Mouse (Mus musculus) liver, adult 2 months (tissue): Measurements from ENCODE around the gene Ackr3. TPM values are rescaled to one million over a fixed set of nuclear protein-coding genes. Genes with fewer than 3 reads are reported as not detected.

Experiments
- DNase-seq: peaks from one replicate; pipeline ENCODE4 v3.0.0-alpha.2; 2011; ENCODE audit warnings: low read depth, low spot score; ENCODE audit errors: extremely low read depth
- H3K27ac ChIP-seq: fragments of 200-500 bp; replicated peaks from 2 replicates; pipeline ENCODE4 v1.5.1; 2012; ENCODE audit warnings: low read depth, mild to moderate bottlenecking, control low read depth, inconsistent platforms, low read length; ENCODE audit not compliant: insufficient read depth
- H3K27me3 ChIP-seq: fragments of 200-500 bp; 2 replicates; pipeline ENCODE4 v1.6.1; 2012; ENCODE audit warnings: mild to moderate bottlenecking, moderate library complexity, low read length, inconsistent platforms; ENCODE audit not compliant: control insufficient read depth, insufficient read depth
- H3K36me3 ChIP-seq: fragments of 200-500 bp; 2 replicates; pipeline ENCODE4 v1.6.1; 2012; ENCODE audit warnings: low read length, inconsistent platforms; ENCODE audit not compliant: control insufficient read depth, insufficient read depth
- H3K4me1 ChIP-seq: fragments of 200-500 bp; 2 replicates; pipeline ENCODE4 v1.6.1; 2011; ENCODE audit warnings: low read length; ENCODE audit not compliant: control insufficient read depth, insufficient read depth
- H3K4me3 ChIP-seq: fragments of 200-500 bp; 2 replicates; pipeline ENCODE4 v1.5.1; 2011; ENCODE audit warnings: low read depth, mild to moderate bottlenecking, control low read depth, low read length, moderate library complexity; ENCODE audit not compliant: insufficient read depth
- H3K79me2 ChIP-seq: fragments of 200-500 bp; 2 replicates; pipeline ENCODE4 v1.6.1; 2012; ENCODE audit warnings: inconsistent platforms, mild to moderate bottlenecking, low read length, moderate library complexity; ENCODE audit not compliant: control insufficient read depth, insufficient read depth
- H3K9ac ChIP-seq: fragments of 200-500 bp; 2 replicates; pipeline ENCODE4 v1.6.1; 2012; ENCODE audit warnings: low read depth, mild to moderate bottlenecking, control low read depth, inconsistent platforms, low read length
- CTCF ChIP-seq: fragments of 200-500 bp; IDR thresholded peaks from 2 replicates; pipeline ENCODE4 v1.5.1; 2011; ENCODE audit warnings: low read depth, low read length, control low read depth
- POLR2A ChIP-seq: fragments of 200-500 bp; IDR thresholded peaks from 2 replicates; pipeline ENCODE4 v1.6.1; 2011; ENCODE audit warnings: low read length, control low read depth; ENCODE audit not compliant: insufficient read depth; ENCODE audit errors: extremely low read depth
- WGBS: fragments of 180-500 bp; shearing (Covaris S2); methylation state at CpG from one replicate; pipeline ENCODE4 v1.1.7; 2018; 5-methylcytosine and 5-hydroxymethylcytosine counted together
- polyA plus RNA-seq: library from polyadenylated mRNA; depleted of rRNA; stranded (reverse); fragments of >200 nt; gene quantifications from 2 replicates; pipeline ENCODE4 v1.2.3, GENCODE M21; 2012
- total RNA-seq: library from RNA; depleted of rRNA; stranded (reverse); fragments of >200 nt; gene quantifications from 2 replicates; pipeline ENCODE4 v1.2.3, GENCODE M21; 2014

Ackr3 gene
- total and polyA plus RNA-seq, 2 experiments = 0.46 to 1.5 TPM

DNA sequence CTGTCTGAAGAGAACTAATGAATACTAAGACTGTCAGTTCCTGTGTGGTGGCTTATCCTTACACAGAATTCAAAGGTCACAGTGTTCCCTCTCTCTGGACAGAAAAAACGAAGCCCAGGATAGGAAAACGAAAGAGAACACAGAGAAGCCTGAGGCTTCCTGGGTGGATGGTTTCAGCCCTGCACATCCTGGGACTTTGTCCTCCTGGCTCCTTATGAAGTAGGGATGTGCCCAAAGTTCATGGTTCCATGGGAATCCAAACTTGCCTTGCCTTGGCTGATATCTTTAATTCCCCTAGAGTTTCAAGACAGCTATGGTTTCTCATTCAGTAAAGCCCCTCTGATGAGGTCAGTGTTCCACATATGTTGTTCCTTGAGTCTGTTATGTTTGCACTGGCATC is 19.2 kb downstream of the Ackr3 start:
- DNase-seq = no peak
- no peaks in the 10 kb centered on the region for H3K36me3 ChIP-seq
- no peak overlapping the region for H3K4me3 ChIP-seq
- H3K9ac ChIP-seq = no peak overlapping the region
- H3K4me1 ChIP-seq = no peaks in the 10 kb centered on the region
- H3K27me3 ChIP-seq = no peaks in the 10 kb centered on the region
- TF ChIP-seq CTCF (no peak), POLR2A (no peak)
- 51% methylated on average over 2 of the region's 2 CpGs for whole genome bisulfite sequencing
- H3K27ac ChIP-seq = no peak overlapping the region
- H3K79me2 ChIP-seq = no peaks in the 10 kb centered on the region

DNA sequence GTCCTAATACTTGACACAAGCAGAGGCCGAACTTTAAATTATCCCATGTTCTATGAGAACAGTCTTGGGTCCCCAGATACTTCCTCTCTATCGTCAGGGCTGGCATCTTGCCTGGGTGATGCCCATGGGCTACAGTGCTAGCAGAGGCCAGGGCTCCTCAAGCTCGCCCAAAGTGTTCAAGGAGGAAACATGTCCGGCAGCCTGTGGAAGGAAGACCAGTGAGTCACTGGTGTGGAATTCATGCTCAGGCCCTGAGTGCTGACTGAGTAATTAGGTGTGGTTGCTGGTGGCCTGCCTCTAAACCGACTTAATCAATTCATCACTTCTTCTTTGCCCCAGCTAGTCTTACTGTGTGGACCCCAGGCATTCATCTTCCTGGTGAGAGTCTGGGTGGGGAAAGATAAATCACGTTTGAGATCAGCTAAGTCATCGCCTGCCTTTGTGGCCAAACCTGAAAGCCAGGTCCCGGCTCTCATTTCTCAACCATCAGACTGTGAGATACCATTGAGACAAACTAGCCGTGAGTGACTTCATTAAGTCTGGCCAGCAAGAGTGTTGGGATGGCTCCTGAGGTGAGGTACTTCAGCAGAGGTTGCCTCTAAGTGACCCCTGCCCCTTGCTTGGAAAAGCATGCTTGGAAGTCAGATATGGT is 21.9 kb downstream of the Ackr3 start:
- no peak overlapping the region for H3K9ac ChIP-seq
- no peaks in the 10 kb centered on the region for H3K27me3 ChIP-seq
- no peaks in the 10 kb centered on the region for H3K79me2 ChIP-seq
- 72% methylated on average over 9 of the region's 9 CpGs for WGBS
- H3K4me1 ChIP-seq = no peaks in the 10 kb centered on the region
- H3K36me3 ChIP-seq = no peaks in the 10 kb centered on the region
- H3K27ac ChIP-seq = no peak overlapping the region
- H3K4me3 ChIP-seq = no peak overlapping the region
- TF ChIP-seq POLR2A = no peak
- TF ChIP-seq CTCF = no peak
- no peak for DNase-seq

DNA sequence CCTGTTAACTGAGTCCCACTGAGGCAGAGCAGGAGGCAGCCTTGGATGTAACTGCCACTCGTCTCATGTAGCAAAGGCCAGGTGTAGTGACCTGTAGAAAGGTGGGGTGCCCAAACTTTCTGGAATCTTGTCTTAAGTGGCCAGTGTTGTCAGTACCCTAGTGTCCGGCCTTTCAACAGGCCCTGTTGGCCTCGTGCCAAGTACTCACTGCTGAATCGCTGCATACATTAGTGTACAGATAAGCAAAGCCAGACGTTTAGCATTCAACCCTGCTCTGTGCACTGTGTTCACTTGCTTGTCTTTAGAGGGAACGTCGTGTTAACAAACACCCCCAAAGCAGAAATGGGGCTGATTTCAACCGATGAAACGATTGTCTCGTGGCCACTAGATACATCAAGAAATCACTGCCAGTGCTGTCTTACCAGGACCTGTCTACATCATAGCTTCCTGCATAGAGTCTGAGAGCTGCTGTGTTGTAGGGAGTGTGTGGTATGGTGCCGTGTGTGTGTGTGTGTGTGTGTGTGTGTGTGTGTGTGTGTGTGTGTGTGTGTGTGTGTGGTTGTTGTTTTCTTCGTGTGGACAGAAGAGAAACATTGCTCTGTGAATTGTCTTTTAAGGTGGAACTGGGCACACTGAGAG is 24.0 kb downstream of the Ackr3 start:
- no peaks in the 10 kb centered on the region for H3K36me3 ChIP-seq
- H3K4me3 ChIP-seq = no peak overlapping the region
- no peaks in the 10 kb centered on the region for H3K27me3 ChIP-seq
- DNase-seq = no peak
- H3K4me1 ChIP-seq = no peaks in the 10 kb centered on the region
- no peak overlapping the region for H3K27ac ChIP-seq
- no peaks in the 10 kb centered on the region for H3K79me2 ChIP-seq
- WGBS = 57% methylated on average over 12 of the region's 12 CpGs
- TF ChIP-seq POLR2A (no peak), CTCF (no peak)
- no peak overlapping the region for H3K9ac ChIP-seq

DNA sequence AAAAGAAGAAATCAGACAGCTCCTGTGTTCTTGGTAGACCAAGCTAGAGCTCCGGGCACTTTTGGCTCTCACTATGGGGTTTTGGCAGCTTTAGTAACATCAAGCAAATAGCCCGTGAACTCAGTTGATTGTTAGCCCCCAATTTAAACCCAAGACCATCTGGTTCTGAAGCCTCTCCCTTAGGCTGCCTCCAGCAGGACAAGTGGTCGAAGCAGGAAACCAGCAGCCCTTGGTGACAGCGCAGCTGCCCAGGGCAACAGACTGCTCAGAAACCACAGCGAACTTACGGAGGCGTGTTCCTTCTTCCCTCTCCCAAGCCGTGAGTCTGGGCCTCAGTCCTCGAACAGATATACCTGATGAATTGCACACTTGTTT is 24.5 kb downstream of the Ackr3 start:
- TF ChIP-seq CTCF = no peak
- no peak for TF ChIP-seq POLR2A
- no peak for DNase-seq
- H3K27me3 ChIP-seq = no peaks in the 10 kb centered on the region
- no peak overlapping the region for H3K4me3 ChIP-seq
- H3K4me1 ChIP-seq = no peaks in the 10 kb centered on the region
- 65% methylated on average over 9 of the region's 9 CpGs for WGBS
- H3K36me3 ChIP-seq = no peaks in the 10 kb centered on the region
- H3K27ac ChIP-seq = no peak overlapping the region
- no peaks in the 10 kb centered on the region for H3K79me2 ChIP-seq
- H3K9ac ChIP-seq = no peak overlapping the region

DNA sequence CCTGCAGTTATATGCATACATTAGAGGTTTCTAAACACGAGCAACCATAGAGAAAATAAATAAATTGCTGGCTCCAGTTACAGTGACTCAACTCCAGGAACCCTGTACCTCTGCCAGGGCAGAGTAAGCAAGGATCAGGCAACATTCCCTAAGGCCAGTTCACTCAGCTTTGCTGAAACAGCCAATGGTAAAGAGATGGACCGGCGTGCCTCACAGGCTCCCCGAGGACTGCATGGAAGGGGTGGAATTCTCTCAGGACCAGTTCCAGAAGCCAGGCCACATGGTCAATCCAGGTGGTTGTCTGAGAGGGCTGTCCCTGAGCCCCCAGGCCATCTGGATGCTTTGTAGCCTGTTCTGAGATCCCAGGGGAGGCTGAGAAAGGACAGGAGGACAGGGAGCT is 26.8 kb downstream of the Ackr3 start:
- no peaks in the 10 kb centered on the region for H3K36me3 ChIP-seq
- H3K79me2 ChIP-seq = no peaks in the 10 kb centered on the region
- DNase-seq = no peak
- WGBS = 75% methylated on average over 4 of the region's 4 CpGs
- H3K27me3 ChIP-seq = no peaks in the 10 kb centered on the region
- no peak overlapping the region for H3K4me3 ChIP-seq
- H3K4me1 ChIP-seq = peaks cover 6% of the 10 kb centered on the region
- H3K9ac ChIP-seq = no peak overlapping the region
- TF ChIP-seq CTCF = no peak
- TF ChIP-seq POLR2A = no peak
- H3K27ac ChIP-seq = no peak overlapping the region
